ENCODE assay signal across 8 mouse cellular contexts in genomic region chr15:79933052-79933669, GRCm38 (mm10). TPM values are rescaled to one million over a fixed set of nuclear protein-coding genes. Genes with fewer than 3 reads are reported as not detected.
DNase-seq lines count a peak whose midpoint lies in the region; ATAC-seq and TF ChIP-seq lines count a peak whose summit lies in the region.

No protein-coding gene starts in this region.

- 0 out of 2 replicates have a peak, but pooled peaks have one; percentile 13 for ATAC-seq in kidney, embryonic 15.5 days (replicated peaks; ENCODE audit: low FRiP score)
- ATAC-seq in hindbrain, embryonic 12.5 days (ENCODE audit: low FRiP score), result peak; percentile 38; the same call in 1 of the 2 replicates
- ATAC-seq in midbrain, embryonic 15.5 days (replicated peaks), result no peak

- no peak for TF ChIP-seq CTCF in cortical plate, adult 2 months (IDR thresholded peaks at IDR 0.05; ENCODE audit: extremely low read depth, insufficient read depth, low read length)

- 5% methylated on average over 22 of the region's 22 CpGs for WGBS in kidney, embryonic 15.5 days
- 4% methylated on average over 22 of the region's 22 CpGs for WGBS in hindbrain, embryonic 12.5 days
- 5% methylated on average over 22 of the region's 22 CpGs for WGBS in midbrain, embryonic 15.5 days

- no peak overlapping the region for H3K27ac ChIP-seq in kidney, embryonic 15.5 days
- no peak overlapping the region for H3K27ac ChIP-seq in cortical plate, adult 2 months (ENCODE audit: insufficient read depth, low read length)
- H3K27ac ChIP-seq in hindbrain, embryonic 12.5 days, result no peak overlapping the region
- H3K27ac ChIP-seq in midbrain, embryonic 15.5 days, result no peak overlapping the region

- peaks cover 41% of the 10 kb centered on the region for H3K4me1 ChIP-seq in kidney, embryonic 15.5 days
- 0 out of 2 replicates have a peak, but pooled peaks cover 1% of the 10 kb centered on the region for H3K4me1 ChIP-seq in cortical plate, adult 2 months (ENCODE audit: control insufficient read depth, insufficient read depth, low read length)
- peaks cover 24% of the 10 kb centered on the region for H3K4me1 ChIP-seq in hindbrain, embryonic 12.5 days
- peaks cover 26% of the 10 kb centered on the region for H3K4me1 ChIP-seq in midbrain, embryonic 15.5 days

- no peak for TF ChIP-seq POLR2A in cortical plate, adult 2 months (IDR thresholded peaks at IDR 0.05; ENCODE audit: extremely low read depth, insufficient read depth, low read length)

- no peak for DNase-seq in kidney, postnatal 14 days
- no peak for DNase-seq in T-cell, adult 2 months (ENCODE audit: low spot score)
- DNase-seq in kidney, adult 8-10 months, result no peak
- no peak for DNase-seq in thymus, postnatal 0 days (ENCODE audit: low spot score)

- H3K4me2 ChIP-seq in kidney, embryonic 15.5 days, result peak overlapping the region; percentile 93
- peak overlapping the region; percentile 82 for H3K4me2 ChIP-seq in hindbrain, embryonic 12.5 days (replicated peaks)
- H3K4me2 ChIP-seq in midbrain, embryonic 15.5 days, result peak overlapping the region; percentile 53

- H3K27me3 ChIP-seq in kidney, embryonic 15.5 days, result peaks cover 68% of the 10 kb centered on the region
- H3K27me3 ChIP-seq in hindbrain, embryonic 12.5 days, result peaks cover 53% of the 10 kb centered on the region
- H3K27me3 ChIP-seq in midbrain, embryonic 15.5 days (replicated peaks), result peaks cover 7% of the 10 kb centered on the region; the same call in 1 of the 2 replicates

- H3K36me3 ChIP-seq in kidney, embryonic 15.5 days, result no peaks in the 10 kb centered on the region
- no peaks in the 10 kb centered on the region for H3K36me3 ChIP-seq in hindbrain, embryonic 12.5 days
- H3K36me3 ChIP-seq in midbrain, embryonic 15.5 days (replicated peaks), result no peaks in the 10 kb centered on the region

- peak overlapping the region; percentile 66 for H3K4me3 ChIP-seq in kidney, embryonic 15.5 days (replicated peaks)
- H3K4me3 ChIP-seq in cortical plate, adult 2 months (ENCODE audit: insufficient read depth, low read length), result peak overlapping the region; percentile 61
- peak overlapping the region; percentile 62 for H3K4me3 ChIP-seq in hindbrain, embryonic 12.5 days
- peak overlapping the region; percentile 48 for H3K4me3 ChIP-seq in midbrain, embryonic 15.5 days

- H3K9ac ChIP-seq in kidney, embryonic 15.5 days, result 0 out of 2 replicates have a peak overlapping the region, but pooled peaks have one; percentile 48
- H3K9ac ChIP-seq in hindbrain, embryonic 12.5 days, result no peak overlapping the region
- H3K9ac ChIP-seq in midbrain, embryonic 15.5 days, result 0 out of 2 replicates have a peak overlapping the region, but pooled peaks have one; percentile 45

- H3K9me3 ChIP-seq in kidney, embryonic 15.5 days (replicated peaks), result no peaks in the 10 kb centered on the region
- no peaks in the 10 kb centered on the region for H3K9me3 ChIP-seq in hindbrain, embryonic 12.5 days (replicated peaks)
- no peaks in the 10 kb centered on the region for H3K9me3 ChIP-seq in midbrain, embryonic 15.5 days

RNA-seq across cellular contexts. Expression of gene Cbx7, which starts 37.8 kb away (rescaled TPM):
- polyA plus RNA-seq in kidney, embryonic 15.5 days (2015; fragmentation: Nextera tagmentation; extraction: Ambion mirVana), result 2.9 and 3.0 TPM in 2 replicates
- 58.4 and 62.6 TPM in 2 replicates for polyA plus RNA-seq in cortical plate, adult 2 months (2012; rRNA removed)
- polyA plus RNA-seq in hindbrain, embryonic 12.5 days (2016; fragmentation: Nextera tagmentation; extraction: Ambion mirVana), result 3.1 and 4.2 TPM in 2 replicates
- polyA plus RNA-seq in midbrain, embryonic 15.5 days (2015; fragmentation: Nextera tagmentation; extraction: Ambion mirVana), result 4.7 and 5.8 TPM in 2 replicates
- polyA plus RNA-seq in thymus, postnatal 0 days (2015; fragmentation: Nextera tagmentation; extraction: Ambion mirVana), result 8.3 and 10.1 TPM in 2 replicates

RNA-seq across cellular contexts. Expression of gene Apobec3, which starts 41.7 kb away (rescaled TPM):
- polyA plus RNA-seq in kidney, embryonic 15.5 days (2015; fragmentation: Nextera tagmentation; extraction: Ambion mirVana), result 29.3 and 31.0 TPM in 2 replicates
- polyA plus RNA-seq in cortical plate, adult 2 months (2012; rRNA removed), result 6.7 and 7.5 TPM in 2 replicates
- polyA plus RNA-seq in hindbrain, embryonic 12.5 days (2016; fragmentation: Nextera tagmentation; extraction: Ambion mirVana), result 8.4 and 8.6 TPM in 2 replicates
- 3.5 and 4.0 TPM in 2 replicates for polyA plus RNA-seq in midbrain, embryonic 15.5 days (2015; fragmentation: Nextera tagmentation; extraction: Ambion mirVana)
- polyA plus RNA-seq in thymus, postnatal 0 days (2015; fragmentation: Nextera tagmentation; extraction: Ambion mirVana), result 149 and 159 TPM in 2 replicates
